8 mouse cellular contexts compared by ENCODE assay signal in the genomic region with DNA sequence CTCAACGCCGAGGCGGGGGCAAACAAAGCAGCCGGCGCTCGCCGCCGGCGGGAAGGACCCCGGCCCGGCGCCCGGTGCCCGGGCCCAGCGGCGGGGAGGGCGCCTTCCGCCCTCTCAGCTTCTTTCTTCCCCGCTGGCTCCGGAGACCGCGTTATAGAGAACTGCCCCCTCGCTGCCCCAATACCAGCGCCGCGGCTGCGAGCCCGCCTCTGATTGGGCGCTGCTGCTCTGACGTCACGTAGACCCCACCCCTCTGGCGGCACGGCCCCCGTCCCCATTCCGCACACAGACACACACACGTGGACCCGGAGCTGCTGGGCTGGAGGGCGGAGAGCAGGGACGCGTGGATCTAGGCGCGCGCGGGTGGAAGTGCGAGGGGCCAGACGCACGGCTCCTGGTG. TPM values are rescaled to one million over a fixed set of nuclear protein-coding genes. Genes with fewer than 3 reads are reported as not detected.
A peak's percentile ranks its signal among the peaks of the same experiment; 100 is the strongest.
DNase-seq lines count a peak whose midpoint lies in the region; ATAC-seq and TF ChIP-seq lines count a peak whose summit lies in the region.

A gene (minus strand): TSS at position 127 of the 400 bp plus-strand sequence.

- WGBS in forebrain, embryonic 10.5 days: under 1% methylated on average over 47 of the region's 47 CpGs
- WGBS in heart, embryonic 14.5 days: under 1% methylated on average over 47 of the region's 47 CpGs
- WGBS in liver, embryonic 13.5 days (ENCODE audit: insufficient replicate concordance): under 1% methylated on average over 43 of the region's 47 CpGs
- WGBS in stomach, embryonic 14.5 days: under 1% methylated on average over 45 of the region's 47 CpGs

- DNase-seq in B cell, adult 2 months: peak; percentile 81 to 83
- DNase-seq in brain, embryonic 14.5 days (ENCODE audit: low read depth): peak; percentile 96
- peak; percentile 96 for DNase-seq in forebrain, embryonic 10.5 days (ENCODE audit: extremely low spot score, low spot score)
- DNase-seq in kidney, postnatal 10 days: peak; percentile 94
- peak; percentile 70 for DNase-seq in liver, embryonic 13.5 days
- peak; percentile 95 for DNase-seq in neural tube, embryonic 10.5 days (ENCODE audit: extremely low spot score, low spot score)

- H3K4me2 ChIP-seq in heart, embryonic 14.5 days (ENCODE audit: low read length): peak within 1 kb of the TSS; percentile 95
- peak within 1 kb of the TSS; percentile 78 for H3K4me2 ChIP-seq in liver, embryonic 13.5 days
- H3K4me2 ChIP-seq in stomach, embryonic 14.5 days (replicated peaks; ENCODE audit: low read depth, low read length): peak within 1 kb of the TSS; percentile 91

- H3K4me1 ChIP-seq in forebrain, embryonic 10.5 days: peaks cover 63% of the 10 kb centered on the region
- peaks cover 2 to 7% of the 10 kb centered on the region in 2 experiments; a peak in 2 of 4 replicates for H3K4me1 ChIP-seq in heart, embryonic 14.5 days (ENCODE audit: control insufficient read depth in 2 of 2, insufficient read depth in 2 of 2, low read length in 2 of 2)
- H3K4me1 ChIP-seq in liver, embryonic 13.5 days (replicated peaks): peaks cover 32% of the 10 kb centered on the region
- H3K4me1 ChIP-seq in stomach, embryonic 14.5 days (ENCODE audit: control insufficient read depth, insufficient read depth, low read length): peaks cover 17% of the 10 kb centered on the region; the same call in 1 of the 2 replicates

- no peaks in the 10 kb centered on the region for H3K36me3 ChIP-seq in forebrain, embryonic 10.5 days (replicated peaks)
- H3K36me3 ChIP-seq in heart, embryonic 14.5 days (ENCODE audit: control insufficient read depth, insufficient read depth, low read length): no peaks in the 10 kb centered on the region
- H3K36me3 ChIP-seq in liver, embryonic 13.5 days: no peaks in the 10 kb centered on the region
- H3K36me3 ChIP-seq in stomach, embryonic 14.5 days (ENCODE audit: control insufficient read depth, insufficient read depth, low read length): no peaks in the 10 kb centered on the region

- ATAC-seq in heart, embryonic 14.5 days (ENCODE audit: insufficient number of reproducible peaks, insufficient read depth, low FRiP score, low read depth): peak; percentile 91
- ATAC-seq in liver, embryonic 13.5 days (ENCODE audit: low read depth): peak; percentile 77
- ATAC-seq in stomach, embryonic 14.5 days (ENCODE audit: insufficient number of reproducible peaks, insufficient read depth, low FRiP score, low read depth): peak; percentile 88

- H3K27me3 ChIP-seq in forebrain, embryonic 10.5 days (ENCODE audit: poor library complexity, severe bottlenecking): peaks cover 77% of the 10 kb centered on the region
- peaks cover 70% of the 10 kb centered on the region for H3K27me3 ChIP-seq in heart, embryonic 14.5 days (ENCODE audit: control insufficient read depth, insufficient read depth, low read length)
- H3K27me3 ChIP-seq in liver, embryonic 13.5 days: peaks cover 77% of the 10 kb centered on the region
- peaks cover 40% of the 10 kb centered on the region for H3K27me3 ChIP-seq in stomach, embryonic 14.5 days (ENCODE audit: control insufficient read depth, insufficient read depth, low read length)

- H3K4me3 ChIP-seq in forebrain, embryonic 10.5 days: peak within 1 kb of the TSS; percentile 70
- peak within 1 kb of the TSS; percentile 55 to 63 for H3K4me3 ChIP-seq in heart, embryonic 14.5 days (ENCODE audit: control insufficient read depth in 1 of 2, insufficient read depth in 1 of 2, low read depth in 1 of 2, low read length in 2 of 2)
- peak within 1 kb of the TSS; percentile 62 for H3K4me3 ChIP-seq in liver, embryonic 13.5 days (replicated peaks)
- peak within 1 kb of the TSS; percentile 65 for H3K4me3 ChIP-seq in stomach, embryonic 14.5 days (ENCODE audit: low read depth, low read length)

- peak within 1 kb of the TSS; percentile 78 for H3K9ac ChIP-seq in heart, embryonic 14.5 days (ENCODE audit: low read length)
- H3K9ac ChIP-seq in liver, embryonic 13.5 days: peak within 1 kb of the TSS; percentile 61
- peak within 1 kb of the TSS; percentile 63 for H3K9ac ChIP-seq in stomach, embryonic 14.5 days (replicated peaks; ENCODE audit: low read depth, low read length)

- H3K27ac ChIP-seq in forebrain, embryonic 10.5 days: peak within 1 kb of the TSS; percentile 90
- no peak within 1 kb of the TSS for H3K27ac ChIP-seq in heart, embryonic 14.5 days (replicated peaks in 1 of 2; ENCODE audit: control insufficient read depth in 1 of 2, insufficient read depth in 1 of 2, low read depth in 2 of 2, low read length in 2 of 2)
- H3K27ac ChIP-seq in liver, embryonic 13.5 days: no peak within 1 kb of the TSS
- H3K27ac ChIP-seq in stomach, embryonic 14.5 days (ENCODE audit: low read length): no peak within 1 kb of the TSS

- H3K9me3 ChIP-seq in forebrain, embryonic 10.5 days: no peaks in the 10 kb centered on the region
- no peaks in the 10 kb centered on the region for H3K9me3 ChIP-seq in heart, embryonic 14.5 days (ENCODE audit: control insufficient read depth, low read length)
- H3K9me3 ChIP-seq in liver, embryonic 13.5 days (replicated peaks): no peaks in the 10 kb centered on the region
- H3K9me3 ChIP-seq in stomach, embryonic 14.5 days (ENCODE audit: control insufficient read depth, low read depth, low read length): no peaks in the 10 kb centered on the region

- TF ChIP-seq POLR2A in brain, embryonic 14.5 days (IDR thresholded peaks at IDR 0.05; ENCODE audit: borderline replicate concordance, extremely low read depth, insufficient read depth, insufficient read length, poor library complexity, severe bottlenecking): peak; percentile 80

- no peak for TF ChIP-seq CTCF in brain, embryonic 14.5 days (IDR thresholded peaks at IDR 0.05; ENCODE audit: borderline replicate concordance, extremely low read depth, insufficient read depth, insufficient read length)

RNA-seq across cellular contexts. Expression of the gene that starts here (rescaled TPM):
- polyA plus RNA-seq in brain, embryonic 14.5 days (2012; rRNA removed): 7.0 and 9.9 TPM in 2 replicates
- 11.4 and 11.6 TPM in 2 replicates for polyA plus RNA-seq in forebrain, embryonic 10.5 days (2016; fragmentation: Nextera tagmentation; extraction: Ambion mirVana)
- 0.77 and 1.00 TPM in 2 replicates for polyA plus RNA-seq in heart, embryonic 14.5 days (2014; fragmentation: Nextera tagmentation; extraction: Ambion mirVana)
- polyA plus RNA-seq in liver, embryonic 13.5 days (2015; fragmentation: Nextera tagmentation; extraction: Ambion mirVana): 0.65 and 0.69 TPM in 2 replicates
- 2.7 and 3.6 TPM in 2 replicates for polyA plus RNA-seq in stomach, embryonic 14.5 days (2014; fragmentation: Nextera tagmentation; extraction: Ambion mirVana)

Comparison
In these comparisons a context has a peak if more than half of its experiments do, and no peak if none do; other contexts are left out.
1. Peak in ATAC-seq, H3K4me3 ChIP-seq, H3K9ac ChIP-seq and H3K4me2 ChIP-seq in heart, embryonic 14.5 days; RNA of the gene not detected or under 1 TPM.
2. Peak in DNase-seq, ATAC-seq, H3K4me3 ChIP-seq, H3K9ac ChIP-seq and H3K4me2 ChIP-seq in liver, embryonic 13.5 days; RNA of the gene not detected or under 1 TPM.